Mouse (Mus musculus): ENCODE results near the gene Ccr10. TPM values are rescaled to one million over a fixed set of nuclear protein-coding genes. Genes with fewer than 3 reads are reported as not detected.
"Not testable (repeated sequence)": the region's sequence is repeated elsewhere in the genome, so short reads cannot be mapped to it uniquely, and the experiment has no call there.

Ccr10 gene
- total RNA-seq, 2 experiments from 2014 or later: not detected

GRCm38 (mm10) chr11:101173112-101173511 is 2.1 kb downstream of the Ccr10 start:
- no peak for ATAC-seq (replicated peaks; ENCODE audit: poor library complexity)

- no peak for ATAC-seq (replicated peaks; ENCODE audit: poor library complexity)
Observed at GRCm38 (mm10) chr11:101172434-101172815, 2.8 kb downstream of the Ccr10 start.

GRCm38 (mm10) chr11:101171721-101172433 is 3.4 kb downstream of the Ccr10 start:
- ATAC-seq (replicated peaks; ENCODE audit: poor library complexity): 0 out of 2 replicates have a peak, but pooled peaks have one; percentile 7

- ATAC-seq (replicated peaks; ENCODE audit: poor library complexity): peak; percentile 74
Observed at GRCm38 (mm10) chr11:101170811-101171610, 4.2 kb downstream of the Ccr10 start, which contains the start of gene Plekhh3. TSS of gene Plekhh3 (minus strand) at chr11:101171351.

GRCm38 (mm10) chr11:101170354-101170810 is 4.9 kb downstream of the Ccr10 start, which contains the start of gene Cntnap1:
TSS of gene Cntnap1 (plus strand) at chr11:101170523.
- no peak for ATAC-seq (replicated peaks; ENCODE audit: poor library complexity)

GRCm38 (mm10) chr11:101169301-101170107 is 5.7 kb downstream of the Ccr10 start:
- no peak for ATAC-seq (replicated peaks; ENCODE audit: poor library complexity)

- no peak for ATAC-seq (replicated peaks; ENCODE audit: poor library complexity)
Observed at GRCm38 (mm10) chr11:101168301-101168980, 6.8 kb downstream of the Ccr10 start.

- ATAC-seq (replicated peaks; ENCODE audit: poor library complexity): no peak
Observed at GRCm38 (mm10) chr11:101167963-101168300, 7.3 kb downstream of the Ccr10 start.

- ATAC-seq (replicated peaks; ENCODE audit: poor library complexity): no peak
Observed at GRCm38 (mm10) chr11:101167211-101167962, 7.9 kb downstream of the Ccr10 start.

GRCm38 (mm10) chr11:101166357-101166756 is 8.9 kb downstream of the Ccr10 start:
- ATAC-seq (replicated peaks; ENCODE audit: poor library complexity): no peak

GRCm38 (mm10) chr11:101164677-101165580 is 10.3 kb downstream of the Ccr10 start:
- peak; percentile 53 for ATAC-seq (replicated peaks; ENCODE audit: poor library complexity)

GRCm38 (mm10) chr11:101164351-101164665 is 10.9 kb downstream of the Ccr10 start:
- ATAC-seq (replicated peaks; ENCODE audit: poor library complexity): no peak

- no peak for ATAC-seq (replicated peaks; ENCODE audit: poor library complexity)
Observed at GRCm38 (mm10) chr11:101163476-101164350, 11.5 kb downstream of the Ccr10 start.

GRCm38 (mm10) chr11:101162772-101163171 is 12.5 kb downstream of the Ccr10 start:
- ATAC-seq (replicated peaks; ENCODE audit: poor library complexity): no peak

- no peak for ATAC-seq (replicated peaks; ENCODE audit: poor library complexity)
Observed at GRCm38 (mm10) chr11:101162301-101162700, 12.9 kb downstream of the Ccr10 start.

GRCm38 (mm10) chr11:101161551-101161950 is 13.7 kb downstream of the Ccr10 start:
- no peak for ATAC-seq (replicated peaks; ENCODE audit: poor library complexity)

GRCm38 (mm10) chr11:101160981-101161505 is 14.2 kb downstream of the Ccr10 start:
- not testable (repeated sequence) for ATAC-seq (replicated peaks; ENCODE audit: poor library complexity)

GRCm38 (mm10) chr11:101160151-101160550 is 15.1 kb downstream of the Ccr10 start:
- not testable (repeated sequence) for ATAC-seq (replicated peaks; ENCODE audit: poor library complexity)

Data from megakaryocyte progenitor cell, adult 5-6 weeks (primary cell).